Mouse (Mus musculus) gastrocnemius, postnatal 25 days (tissue): ENCODE results near the gene Col27a1. TPM values are rescaled to one million over a fixed set of nuclear protein-coding genes. Genes with fewer than 3 reads are reported as not detected.
A peak's percentile ranks its signal among the peaks of the same experiment; 100 is the strongest.

Experiments used
- DNase-seq: peaks from one replicate; pipeline ENCODE4 v3.0.0; 2022
- microRNA-seq, 2 experiments: library from miRNA; unstranded; fragments of <30 nt; microRNA quantifications; one replicate each; pipeline ENCODE4 v1.2.0; 2021; ENCODE audit warnings: borderline replicate concordance in 2 of 2
- total RNA-seq, 2 experiments: library from RNA; stranded (reverse); gene quantifications; 1 replicate in 1 of 2; 2 replicates in 1 of 2; pipeline ENCODE4 v1.2.3; 2021

Col27a1 gene
- total RNA-seq, 2 experiments from 2014 or later, result 0.92 to 0.94 TPM

- DNase-seq, result no peak
Measured at GRCm38 (mm10) chr4:63374331-63374730, 160.5 kb downstream of the Col27a1 start.

GRCm38 (mm10) chr4:63375367-63375766 lies 161.6 kb downstream of the Col27a1 start:
- peak; percentile 64 for DNase-seq

- DNase-seq, result no peak
Measured at GRCm38 (mm10) chr4:63377483-63377882, 163.7 kb downstream of the Col27a1 start.

GRCm38 (mm10) chr4:63382676-63383369 lies 169.0 kb downstream of the Col27a1 start:
- no peak for DNase-seq

- DNase-seq, result no peak
Measured at GRCm38 (mm10) chr4:63383474-63383873, 169.7 kb downstream of the Col27a1 start.

- DNase-seq, result no peak
Measured at GRCm38 (mm10) chr4:63384262-63384661, 170.5 kb downstream of the Col27a1 start.

Small RNA genes lying within 50 kb of the gene (microRNA-seq; reads per million reads assigned to microRNA genes)
- gene Mir455, result 478 to 589 reads per million in 2 experiments

Other genes with a start within 250 kb of the Col27a1 start
- under 1 TPM; 0.19 to 0.41 TPM for gene Zfp618, start 248.4 kb upstream of the Col27a1 start, total RNA-seq
- gene Ambp, start 59.2 kb upstream of the Col27a1 start, total RNA-seq, result not detected
- not detected for gene Kif12, start 41.9 kb upstream of the Col27a1 start, total RNA-seq
- 10 to 100 TPM in 1 of 2 experiments, under 1 TPM in 1; 0.38 to 13.6 TPM for gene Orm1, start 130.6 kb downstream of the Col27a1 start, total RNA-seq
- gene Orm3, start 142.2 kb downstream of the Col27a1 start, total RNA-seq, result under 1 TPM in 1 of 2 experiments, not detected in 1; 0.38 TPM
- gene Orm2, start 148.4 kb downstream of the Col27a1 start, total RNA-seq, result 1 to 10 TPM in 1 of 2 experiments, not detected in 1; 1.8 TPM
- 1 to 10 TPM; 1.1 to 1.4 TPM for gene Akna, start 189.3 kb downstream of the Col27a1 start, total RNA-seq